Mouse (Mus musculus) bone marrow, adult 2 months (tissue): ENCODE results near the gene Zfp408. TPM values are rescaled to one million over a fixed set of nuclear protein-coding genes. Genes with fewer than 3 reads are reported as not detected.
A peak's percentile ranks its signal among the peaks of the same experiment; 100 is the strongest.

Source experiments
- H3K27ac ChIP-seq: fragments of 200-500 bp; 2 replicates; pipeline ENCODE4 v1.5.1; 2012; ENCODE audit warnings: low read depth, mild to moderate bottlenecking, control low read depth, inconsistent platforms, low read length; ENCODE audit not compliant: control insufficient read depth, poor library complexity, insufficient read depth
- H3K4me1 ChIP-seq: fragments of 200-500 bp; 2 replicates; pipeline ENCODE4 v1.6.1; 2011; ENCODE audit warnings: low read length; ENCODE audit not compliant: control insufficient read depth, insufficient read depth
- H3K4me3 ChIP-seq: fragments of 200-500 bp; replicated peaks from 2 replicates; pipeline ENCODE3; 2011; ENCODE audit warnings: mild to moderate bottlenecking, low read depth, low read length, control low read depth; ENCODE audit not compliant: control insufficient read depth
- CTCF ChIP-seq: fragments of 200-500 bp; IDR thresholded peaks from 2 replicates; pipeline ENCODE4 v1.5.1; 2011; ENCODE audit warnings: low read length, control low read depth; ENCODE audit not compliant: control insufficient read depth, insufficient read depth
- POLR2A ChIP-seq: fragments of 200-500 bp; IDR thresholded peaks from 2 replicates; pipeline ENCODE4 v1.6.1; 2011; ENCODE audit warnings: low read depth, mild to moderate bottlenecking, control low read depth, low read length, borderline replicate concordance; ENCODE audit not compliant: control insufficient read depth
- WGBS: fragments of 180-500 bp; shearing (Covaris S2); methylation state at CpG from one replicate; pipeline ENCODE4 v1.1.7; 2018; 5-methylcytosine and 5-hydroxymethylcytosine counted together
- polyA plus RNA-seq: library from polyadenylated mRNA; stranded (reverse); fragments of >200 nt; gene quantifications from 2 replicates; pipeline ENCODE4 v1.2.4, GENCODE M21; 2011; ENCODE audit warnings: low replicate concordance; ENCODE audit not compliant: missing spikeins, insufficient read depth, insufficient read length

The Zfp408 gene
- polyA plus RNA-seq: 6.8 and 6.9 TPM in 2 replicates

- Histone ChIP-seq H3K4me1 (no peaks in the 10 kb centered on the region; the same call in 1 of the 2 replicates), H3K4me3 (peak within 1 kb of the TSS; percentile 86), H3K27ac (peak within 1 kb of the TSS; percentile 80)
- TF ChIP-seq POLR2A (peak; percentile 70; the same call in 1 of the 2 replicates), CTCF (no peak)
- under 1% methylated on average over 44 of the region's 44 CpGs for WGBS
Observed at GRCm38 (mm10) chr2:91649553-91650359, at the start of gene Zfp408, which contains the start of gene Arhgap1. TSS of gene Zfp408 (minus strand) at chr2:91649791. TSS of gene Arhgap1 (plus strand) at chr2:91649860.

GRCm38 (mm10) chr2:91699225-91699624, 49.6 kb upstream of the Zfp408 start:
- Histone ChIP-seq H3K27ac (no peak overlapping the region), H3K4me3 (no peak overlapping the region), H3K4me1 (no peaks in the 10 kb centered on the region; the same call in 1 of the 2 replicates)
- WGBS: 63% methylated on average over 1 of the region's 1 CpGs
- TF ChIP-seq POLR2A (no peak), CTCF (no peak)

GRCm38 (mm10) chr2:91696225-91696590, 46.6 kb upstream of the Zfp408 start:
- Histone ChIP-seq H3K4me1 (no peaks in the 10 kb centered on the region; the same call in 1 of the 2 replicates), H3K4me3 (no peak overlapping the region), H3K27ac (no peak overlapping the region)
- TF ChIP-seq CTCF: no peak
- TF ChIP-seq POLR2A: no peak
- 42% methylated on average over 1 of the region's 1 CpGs for WGBS

- TF ChIP-seq POLR2A: no peak
- no peak for TF ChIP-seq CTCF
- no peaks in the 10 kb centered on the region; the same call in 1 of the 2 replicates for H3K4me1 ChIP-seq
- no peak overlapping the region for H3K27ac ChIP-seq
- WGBS: 81% methylated on average over 10 of the region's 10 CpGs
- no peak overlapping the region for H3K4me3 ChIP-seq
Observed at GRCm38 (mm10) chr2:91695436-91696224, 46.0 kb upstream of the Zfp408 start.

- 90% methylated on average over 7 of the region's 7 CpGs for WGBS
- Histone ChIP-seq H3K4me1 (no peaks in the 10 kb centered on the region), H3K4me3 (no peak overlapping the region), H3K27ac (no peak overlapping the region)
- TF ChIP-seq POLR2A (no peak), CTCF (no peak)
Observed at GRCm38 (mm10) chr2:91689452-91689851, 39.9 kb upstream of the Zfp408 start.

- TF ChIP-seq POLR2A (no peak), CTCF (no peak)
- H3K4me1 ChIP-seq: no peaks in the 10 kb centered on the region
- no peak overlapping the region for H3K27ac ChIP-seq
- H3K4me3 ChIP-seq: no peak overlapping the region
- WGBS: 79% methylated on average over 8 of the region's 8 CpGs
Observed at GRCm38 (mm10) chr2:91683919-91684318, 34.3 kb upstream of the Zfp408 start.

- H3K4me1 ChIP-seq: no peaks in the 10 kb centered on the region
- WGBS: 67% methylated on average over 4 of the region's 4 CpGs
- no peak for TF ChIP-seq CTCF
- no peak for TF ChIP-seq POLR2A
Observed at GRCm38 (mm10) chr2:91682850-91683249, 33.3 kb upstream of the Zfp408 start.

GRCm38 (mm10) chr2:91676961-91677360, 27.4 kb upstream of the Zfp408 start:
- Histone ChIP-seq H3K4me3 (no peak overlapping the region), H3K27ac (no peak overlapping the region), H3K4me1 (no peaks in the 10 kb centered on the region)
- TF ChIP-seq CTCF: no peak
- TF ChIP-seq POLR2A: no peak

More at GRCm38 (mm10) chr2:91682850-91683249, 33.3 kb upstream of the Zfp408 start:
- Histone ChIP-seq H3K27ac (no peak overlapping the region), H3K4me3 (no peak overlapping the region)
